Mouse (Mus musculus) 3T3-L1 (cell line): ENCODE data around the gene Tbc1d14.
A peak's percentile ranks its signal among the peaks of the same experiment; 100 is the strongest.

Source experiments
- DNase-seq: peaks from one replicate; pipeline ENCODE4 v3.0.0-alpha.2; 2015; ENCODE audit warnings: low read depth, low spot score

Gene Tbc1d14

GRCm38 (mm10) chr5:36510956-36511355 is 82.1 kb downstream of the Tbc1d14 start:
- DNase-seq = no peak

- no peak for DNase-seq
These were observed 84.7 kb downstream of the Tbc1d14 start for GRCm38 (mm10) chr5:36508351-36508750.

- no peak for DNase-seq
These were observed 87.4 kb downstream of the Tbc1d14 start for GRCm38 (mm10) chr5:36505643-36506042.

- no peak for DNase-seq
These were observed 87.8 kb downstream of the Tbc1d14 start for GRCm38 (mm10) chr5:36505235-36505634.

GRCm38 (mm10) chr5:36494709-36495108 is 98.4 kb downstream of the Tbc1d14 start:
- no peak for DNase-seq

GRCm38 (mm10) chr5:36493919-36494318 is 99.2 kb downstream of the Tbc1d14 start:
- DNase-seq = no peak

GRCm38 (mm10) chr5:36489225-36489624 is 103.9 kb downstream of the Tbc1d14 start:
- DNase-seq = peak; percentile 67

GRCm38 (mm10) chr5:36485306-36485705 is 107.8 kb downstream of the Tbc1d14 start:
- DNase-seq = no peak

- DNase-seq = peak; percentile 98
These were observed 108.7 kb downstream of the Tbc1d14 start, which contains the start of the genes Tada2b and Ccdc96 for GRCm38 (mm10) chr5:36484171-36484990. Gene Tada2b, minus strand, starts transcription at chr5:36484285. Gene Ccdc96, plus strand, starts transcription at chr5:36484588.

GRCm38 (mm10) chr5:36483203-36484101 is 109.6 kb downstream of the Tbc1d14 start:
- DNase-seq = peak; percentile 46

- peak; percentile 51 for DNase-seq
These were observed 112.0 kb downstream of the Tbc1d14 start for GRCm38 (mm10) chr5:36481114-36481513.

- peak; percentile 39 for DNase-seq
These were observed 112.7 kb downstream of the Tbc1d14 start for GRCm38 (mm10) chr5:36480398-36480797.

GRCm38 (mm10) chr5:36479735-36480134 is 113.3 kb downstream of the Tbc1d14 start:
- DNase-seq = no peak

GRCm38 (mm10) chr5:36478540-36479420 is 114.3 kb downstream of the Tbc1d14 start:
- DNase-seq = no peak

- no peak for DNase-seq
These were observed 115.6 kb downstream of the Tbc1d14 start for GRCm38 (mm10) chr5:36477486-36477885.

GRCm38 (mm10) chr5:36474283-36474682 is 118.8 kb downstream of the Tbc1d14 start:
- DNase-seq = peak; percentile 92

- no peak for DNase-seq
These were observed 120.0 kb downstream of the Tbc1d14 start for GRCm38 (mm10) chr5:36472876-36473655.

- DNase-seq = no peak
These were observed 121.9 kb downstream of the Tbc1d14 start for GRCm38 (mm10) chr5:36471206-36471605.

GRCm38 (mm10) chr5:36465889-36466288 is 127.2 kb downstream of the Tbc1d14 start:
- no peak for DNase-seq
